Mouse (Mus musculus): ENCODE results near the gene Klk9. TPM values are rescaled to one million over a fixed set of nuclear protein-coding genes. Genes with fewer than 3 reads are reported as not detected.

Gene Klk9
- polyA plus RNA-seq, 1 experiment from 2014 or later = not detected

DNA sequence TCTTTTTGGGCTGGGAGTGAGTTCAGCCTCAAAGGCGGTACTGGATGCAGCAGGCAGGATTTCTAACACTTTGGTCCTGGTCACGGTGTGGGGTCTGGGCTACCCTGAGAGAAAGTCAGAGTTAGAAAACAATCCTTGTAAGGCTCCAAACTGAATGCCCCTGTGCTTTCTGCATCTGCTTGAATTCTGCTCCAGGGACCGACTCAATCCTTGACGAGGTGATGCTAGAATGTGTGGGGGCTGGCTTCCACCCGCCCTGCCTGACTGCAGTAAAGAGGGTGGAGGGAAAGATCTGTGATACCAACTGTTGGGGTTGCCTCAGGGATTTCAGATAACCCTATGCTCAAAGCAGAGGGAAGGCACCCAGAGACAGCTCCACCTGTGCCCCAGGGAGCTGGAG, 19.3 kb downstream of the Klk9 start, which contains the start of gene Klk7:
Gene Klk7, plus strand, starts transcription at position 301 of the 400 bp plus-strand sequence.
- Histone ChIP-seq H3K27me3 (ENCODE audit: control insufficient read depth, insufficient read depth, low read depth, low read length) (no peaks in the 10 kb centered on the region), H3K36me3 (ENCODE audit: control insufficient read depth, insufficient read depth) (no peaks in the 10 kb centered on the region), H3K4me1 (ENCODE audit: control insufficient read depth, low read depth, low read length) (no peaks in the 10 kb centered on the region), H3K4me2 (ENCODE audit: low read depth, low read length) (no peak within 1 kb of the TSS), H3K9ac (ENCODE audit: low read depth, low read length) (no peak within 1 kb of the TSS), H3K4me3 (ENCODE audit: low read depth, low read length) (no peak within 1 kb of the TSS), H3K27ac (ENCODE audit: low read length) (no peak within 1 kb of the TSS), H3K9me3 (replicated peaks; ENCODE audit: control insufficient read depth, low read length) (no peaks in the 10 kb centered on the region)
- WGBS (ENCODE audit: insufficient replicate concordance) = 42% methylated on average over 5 of the region's 5 CpGs
- ATAC-seq (ENCODE audit: low read depth) = no peak

DNA sequence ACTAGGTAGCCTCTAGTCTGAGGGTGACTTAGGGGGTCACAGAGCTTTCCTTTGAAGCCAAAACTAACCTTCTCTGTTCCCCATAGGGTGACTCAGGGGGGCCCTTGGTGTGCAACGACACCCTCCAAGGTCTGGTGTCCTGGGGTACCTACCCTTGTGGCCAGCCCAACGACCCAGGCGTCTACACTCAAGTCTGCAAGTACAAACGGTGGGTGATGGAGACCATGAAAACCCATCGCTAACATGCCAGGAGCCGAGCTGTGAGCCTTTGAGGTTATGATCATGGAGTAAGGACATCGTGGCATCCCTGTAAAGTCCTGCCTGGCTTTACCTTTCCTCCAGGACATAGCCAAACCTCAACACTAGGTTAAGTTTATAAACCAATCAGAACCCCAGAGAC, 23.5 kb downstream of the Klk9 start:
- Histone ChIP-seq H3K9me3 (replicated peaks; ENCODE audit: control insufficient read depth, low read length) (no peaks in the 10 kb centered on the region), H3K4me2 (ENCODE audit: low read depth, low read length) (no peak overlapping the region), H3K27me3 (ENCODE audit: control insufficient read depth, insufficient read depth, low read depth, low read length) (no peaks in the 10 kb centered on the region), H3K9ac (ENCODE audit: low read depth, low read length) (no peak overlapping the region), H3K4me1 (ENCODE audit: control insufficient read depth, low read depth, low read length) (no peaks in the 10 kb centered on the region), H3K27ac (ENCODE audit: low read length) (no peak overlapping the region), H3K36me3 (ENCODE audit: control insufficient read depth, insufficient read depth) (no peaks in the 10 kb centered on the region), H3K4me3 (ENCODE audit: low read depth, low read length) (no peak overlapping the region)
- WGBS (ENCODE audit: insufficient replicate concordance) = 58% methylated on average over 7 of the region's 7 CpGs
- ATAC-seq (ENCODE audit: low read depth) = no peak

DNA sequence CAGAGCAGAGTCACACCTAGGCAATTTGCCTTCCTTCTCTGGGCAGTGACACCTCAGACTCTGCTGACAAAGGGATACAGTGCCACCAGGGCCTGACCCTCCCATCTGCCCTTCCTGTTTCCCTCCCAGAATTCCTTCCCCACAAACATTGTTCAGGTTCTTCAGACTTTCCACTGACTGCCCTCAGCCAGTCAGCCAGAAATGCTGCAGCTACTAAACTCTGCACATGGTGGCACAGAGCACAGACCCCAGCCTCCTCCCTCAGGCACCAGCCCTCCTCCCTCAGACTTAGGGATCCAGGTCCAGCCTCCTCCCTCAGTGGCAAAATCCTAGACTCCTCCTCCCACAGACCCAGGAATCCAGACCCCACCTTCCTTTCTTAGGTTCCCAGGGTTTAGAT, 25.1 kb downstream of the Klk9 start:
- Histone ChIP-seq H3K9ac (ENCODE audit: low read depth, low read length) (no peak overlapping the region), H3K36me3 (ENCODE audit: control insufficient read depth, insufficient read depth) (no peaks in the 10 kb centered on the region), H3K4me1 (ENCODE audit: control insufficient read depth, low read depth, low read length) (no peaks in the 10 kb centered on the region), H3K4me3 (ENCODE audit: low read depth, low read length) (no peak overlapping the region), H3K4me2 (ENCODE audit: low read depth, low read length) (no peak overlapping the region), H3K9me3 (replicated peaks; ENCODE audit: control insufficient read depth, low read length) (no peaks in the 10 kb centered on the region), H3K27ac (ENCODE audit: low read length) (no peak overlapping the region), H3K27me3 (ENCODE audit: control insufficient read depth, insufficient read depth, low read depth, low read length) (no peaks in the 10 kb centered on the region)
- ATAC-seq (ENCODE audit: low read depth) = no peak

DNA sequence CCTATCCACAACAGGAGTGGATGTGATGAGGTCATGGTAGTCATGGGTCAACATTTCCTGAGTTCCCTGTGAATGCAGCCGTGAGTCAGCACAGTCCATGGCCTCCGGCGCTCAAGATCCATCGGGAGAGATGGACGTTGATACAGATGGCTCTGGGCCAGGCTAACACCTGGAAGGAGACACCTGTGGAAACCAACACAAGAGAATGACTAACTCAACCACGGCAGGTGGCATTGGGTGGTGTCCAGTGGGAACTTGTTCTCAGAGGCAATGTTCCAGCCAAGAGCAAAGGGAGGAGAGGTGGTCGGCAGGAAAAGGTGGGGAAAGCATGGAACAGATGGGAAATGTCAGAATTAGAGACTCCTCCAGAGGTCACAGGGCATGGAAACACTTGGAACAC, 29.9 kb downstream of the Klk9 start:
- Histone ChIP-seq H3K9ac (ENCODE audit: low read depth, low read length) (no peak overlapping the region), H3K36me3 (ENCODE audit: control insufficient read depth, insufficient read depth) (no peaks in the 10 kb centered on the region), H3K27me3 (ENCODE audit: control insufficient read depth, insufficient read depth, low read depth, low read length) (no peaks in the 10 kb centered on the region), H3K4me3 (ENCODE audit: low read depth, low read length) (no peak overlapping the region), H3K9me3 (replicated peaks; ENCODE audit: control insufficient read depth, low read length) (no peaks in the 10 kb centered on the region), H3K27ac (ENCODE audit: low read length) (no peak overlapping the region), H3K4me2 (ENCODE audit: low read depth, low read length) (no peak overlapping the region), H3K4me1 (ENCODE audit: control insufficient read depth, low read depth, low read length) (no peaks in the 10 kb centered on the region)
- no peak for ATAC-seq (ENCODE audit: low read depth)
- WGBS (ENCODE audit: insufficient replicate concordance) = 69% methylated on average over 7 of the region's 7 CpGs

DNA sequence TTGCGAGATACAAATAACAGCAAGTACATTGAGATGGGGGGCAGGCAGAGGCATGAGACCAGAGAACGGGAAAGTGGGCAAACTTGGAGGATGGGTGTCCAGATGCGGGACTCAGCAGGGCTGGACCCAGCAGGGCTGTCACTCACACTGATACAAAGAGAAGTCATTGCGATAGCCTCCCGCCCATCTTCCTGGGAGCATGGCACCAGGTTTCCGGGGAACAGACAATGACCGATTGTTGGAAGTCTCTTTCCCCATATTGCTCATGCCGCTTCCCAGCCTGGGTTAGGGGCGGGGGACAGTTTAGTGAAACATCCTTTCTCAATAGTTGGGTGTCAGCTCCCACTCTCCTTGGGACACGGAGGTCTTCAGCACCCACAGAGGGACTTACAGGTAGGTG, 32.5 kb downstream of the Klk9 start, which contains the start of gene Klk6:
Gene Klk6, plus strand, starts transcription at position 301 of the 400 bp plus-strand sequence.
- H3K27me3 ChIP-seq (ENCODE audit: control insufficient read depth, insufficient read depth, low read depth, low read length) = no peaks in the 10 kb centered on the region
- no peak for ATAC-seq (ENCODE audit: low read depth)
- no peaks in the 10 kb centered on the region for H3K4me1 ChIP-seq (ENCODE audit: control insufficient read depth, low read depth, low read length)

DNA sequence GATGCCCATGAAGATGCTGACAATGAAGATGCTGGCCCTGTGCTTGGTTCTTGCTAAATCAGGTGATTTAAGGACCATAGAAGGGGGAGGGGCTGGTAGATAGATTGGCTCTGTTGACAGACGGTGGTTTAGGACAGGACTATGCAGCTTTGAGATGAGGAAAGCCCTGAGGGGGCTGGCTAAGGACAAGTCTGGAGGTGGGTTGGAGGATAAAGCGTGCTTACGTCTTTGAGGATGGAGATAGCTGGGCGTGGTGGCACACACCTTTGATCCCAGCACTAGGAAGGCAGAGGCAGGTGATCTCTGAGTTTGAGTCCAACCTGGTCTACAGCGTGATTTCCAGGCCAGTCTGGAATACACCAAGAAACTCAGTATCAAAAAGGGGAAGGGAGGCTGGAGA, 34.4 kb downstream of the Klk9 start:
- Histone ChIP-seq H3K4me2 (ENCODE audit: low read depth, low read length) (no peak overlapping the region), H3K9ac (ENCODE audit: low read depth, low read length) (no peak overlapping the region), H3K9me3 (replicated peaks; ENCODE audit: control insufficient read depth, low read length) (no peaks in the 10 kb centered on the region), H3K27ac (ENCODE audit: low read length) (no peak overlapping the region), H3K4me1 (ENCODE audit: control insufficient read depth, low read depth, low read length) (no peaks in the 10 kb centered on the region), H3K4me3 (ENCODE audit: low read depth, low read length) (no peak overlapping the region), H3K27me3 (ENCODE audit: control insufficient read depth, insufficient read depth, low read depth, low read length) (no peaks in the 10 kb centered on the region), H3K36me3 (ENCODE audit: control insufficient read depth, insufficient read depth) (no peaks in the 10 kb centered on the region)
- 59% methylated on average over 5 of the region's 5 CpGs for WGBS (ENCODE audit: insufficient replicate concordance)
- no peak for ATAC-seq (ENCODE audit: low read depth)

More for the DNA sequence above, 32.5 kb downstream of the Klk9 start, which contains the start of gene Klk6:
- Histone ChIP-seq H3K4me2 (ENCODE audit: low read depth, low read length) (no peak within 1 kb of the TSS), H3K27ac (ENCODE audit: low read length) (no peak within 1 kb of the TSS), H3K9ac (ENCODE audit: low read depth, low read length) (no peak within 1 kb of the TSS), H3K36me3 (ENCODE audit: control insufficient read depth, insufficient read depth) (no peaks in the 10 kb centered on the region), H3K9me3 (replicated peaks; ENCODE audit: control insufficient read depth, low read length) (no peaks in the 10 kb centered on the region), H3K4me3 (ENCODE audit: low read depth, low read length) (no peak within 1 kb of the TSS)
- 67% methylated on average over 10 of the region's 10 CpGs for WGBS (ENCODE audit: insufficient replicate concordance)

DNA sequence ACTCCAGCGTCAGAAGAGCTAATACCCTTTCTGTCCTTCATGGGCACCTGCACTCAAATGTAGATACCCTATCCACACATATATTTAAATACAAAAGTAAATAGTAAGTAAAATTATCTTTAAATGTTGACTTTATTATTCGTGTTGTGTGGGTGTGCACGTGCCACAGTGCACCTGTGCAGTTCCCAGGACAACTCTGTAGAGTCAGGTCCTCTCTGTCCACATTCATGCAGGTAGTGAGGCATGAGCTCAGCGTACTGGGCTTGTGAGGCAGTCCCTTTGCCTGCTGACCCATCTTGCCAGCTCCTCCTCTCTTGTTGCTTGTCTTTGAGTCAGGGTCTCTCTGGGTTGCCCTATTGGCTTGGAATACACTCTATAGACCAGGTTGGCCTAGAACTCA, 36.0 kb downstream of the Klk9 start:
- no peaks in the 10 kb centered on the region for H3K4me1 ChIP-seq (ENCODE audit: control insufficient read depth, low read depth, low read length)
- H3K9me3 ChIP-seq (replicated peaks; ENCODE audit: control insufficient read depth, low read length) = no peaks in the 10 kb centered on the region
- H3K4me3 ChIP-seq (ENCODE audit: low read depth, low read length) = no peak overlapping the region
- no peak overlapping the region for H3K27ac ChIP-seq (ENCODE audit: low read length)
- WGBS (ENCODE audit: insufficient replicate concordance) = 55% methylated on average over 4 of the region's 4 CpGs
- no peaks in the 10 kb centered on the region for H3K27me3 ChIP-seq (ENCODE audit: control insufficient read depth, insufficient read depth, low read depth, low read length)
- H3K9ac ChIP-seq (ENCODE audit: low read depth, low read length) = no peak overlapping the region
- no peak for ATAC-seq (ENCODE audit: low read depth)
- no peaks in the 10 kb centered on the region for H3K36me3 ChIP-seq (ENCODE audit: control insufficient read depth, insufficient read depth)
- no peak overlapping the region for H3K4me2 ChIP-seq (ENCODE audit: low read depth, low read length)

DNA sequence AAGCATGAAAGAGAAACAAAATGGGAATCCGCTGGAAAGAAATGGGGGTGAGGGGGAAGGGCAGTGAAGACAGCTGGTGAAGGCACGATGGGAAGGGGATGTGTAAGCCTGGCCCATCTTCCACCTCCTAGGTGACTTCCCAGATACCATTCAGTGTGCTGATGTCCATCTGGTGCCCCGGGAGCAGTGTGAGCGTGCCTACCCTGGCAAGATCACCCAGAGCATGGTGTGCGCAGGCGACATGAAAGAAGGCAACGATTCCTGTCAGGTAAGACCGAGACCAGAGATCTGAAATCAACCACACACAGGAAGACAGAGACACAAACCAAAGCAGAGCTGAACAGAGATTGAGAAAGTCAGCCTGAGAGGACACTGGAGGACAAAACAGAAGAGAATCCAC, 37.3 kb downstream of the Klk9 start:
- no peaks in the 10 kb centered on the region for H3K9me3 ChIP-seq (replicated peaks; ENCODE audit: control insufficient read depth, low read length)
- no peak overlapping the region for H3K9ac ChIP-seq (ENCODE audit: low read depth, low read length)
- no peak for ATAC-seq (ENCODE audit: low read depth)
- no peaks in the 10 kb centered on the region for H3K27me3 ChIP-seq (ENCODE audit: control insufficient read depth, insufficient read depth, low read depth, low read length)
- no peak overlapping the region for H3K4me2 ChIP-seq (ENCODE audit: low read depth, low read length)
- H3K4me3 ChIP-seq (ENCODE audit: low read depth, low read length) = no peak overlapping the region
- no peak overlapping the region for H3K27ac ChIP-seq (ENCODE audit: low read length)
- WGBS (ENCODE audit: insufficient replicate concordance) = 78% methylated on average over 8 of the region's 8 CpGs
- no peaks in the 10 kb centered on the region for H3K36me3 ChIP-seq (ENCODE audit: control insufficient read depth, insufficient read depth)
- H3K4me1 ChIP-seq (ENCODE audit: control insufficient read depth, low read depth, low read length) = no peaks in the 10 kb centered on the region

DNA sequence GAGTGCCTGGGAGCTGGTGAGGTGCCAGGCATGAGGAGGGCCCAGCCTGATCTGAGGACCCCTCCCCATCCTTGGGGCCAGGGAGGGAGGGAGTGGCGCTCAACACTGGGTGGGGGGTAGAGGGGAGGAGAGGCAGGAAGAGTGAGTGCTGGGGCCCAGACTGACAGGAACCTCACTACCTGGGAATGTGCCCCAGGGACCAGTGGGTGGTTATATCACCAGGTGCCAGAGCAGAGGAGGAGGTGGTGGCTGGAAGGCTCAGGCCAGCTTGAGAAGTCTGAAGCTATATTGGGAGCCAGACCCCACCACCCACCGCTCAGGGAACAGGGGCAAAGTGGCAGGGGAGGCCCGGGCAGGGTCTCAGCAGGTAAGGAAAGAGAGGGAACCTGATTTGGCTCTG, 50.0 kb downstream of the Klk9 start, which contains the start of gene Klk5:
Gene Klk5, plus strand, starts transcription at position 271 of the 400 bp plus-strand sequence.
- no peaks in the 10 kb centered on the region for H3K27me3 ChIP-seq (ENCODE audit: control insufficient read depth, insufficient read depth, low read depth, low read length)
- no peak for ATAC-seq (ENCODE audit: low read depth)
- no peak within 1 kb of the TSS for H3K4me2 ChIP-seq (ENCODE audit: low read depth, low read length)
- no peaks in the 10 kb centered on the region for H3K36me3 ChIP-seq (ENCODE audit: control insufficient read depth, insufficient read depth)
- no peak within 1 kb of the TSS for H3K27ac ChIP-seq (ENCODE audit: low read length)
- H3K9me3 ChIP-seq (replicated peaks; ENCODE audit: control insufficient read depth, low read length) = no peaks in the 10 kb centered on the region
- H3K4me3 ChIP-seq (ENCODE audit: low read depth, low read length) = no peak within 1 kb of the TSS
- WGBS (ENCODE audit: insufficient replicate concordance) = 33% methylated on average over 3 of the region's 3 CpGs
- H3K9ac ChIP-seq (ENCODE audit: low read depth, low read length) = no peak within 1 kb of the TSS
- H3K4me1 ChIP-seq (ENCODE audit: control insufficient read depth, low read depth, low read length) = no peaks in the 10 kb centered on the region

Data from liver, embryonic 16.5 days (tissue).